Mouse (Mus musculus) heart, embryonic 14.5 days (tissue): ENCODE data around the gene Brsk1. TPM values are rescaled to one million over a fixed set of nuclear protein-coding genes. Genes with fewer than 3 reads are reported as not detected.

Experiments used
- ATAC-seq: fragments of 200-750 bp; cut with Nextera tagmentation; 2 replicates; pipeline ENCODE4 v1.8.0; 2017; ENCODE audit warnings: low read depth, moderate TSS enrichment; ENCODE audit not compliant: insufficient number of reproducible peaks, insufficient read depth, low FRiP score
- H3K27ac ChIP-seq, 2 experiments: fragments of 200-500 bp in 1 of 2; fragments of 300-500 bp in 1 of 2; sonication (generic) in 1 of 2; replicated peaks in 1 of 2; 2 replicates each; pipeline ENCODE4 v1.5.1; 2012 to 2014; ENCODE audit warnings: low read depth in 2 of 2, low read length in 2 of 2, control low read depth in 1 of 2, mild to moderate bottlenecking in 1 of 2, mixed read lengths in 1 of 2; ENCODE audit not compliant: control insufficient read depth in 1 of 2, insufficient read depth in 1 of 2
- H3K27me3 ChIP-seq: fragments of 300-500 bp; sonication (generic); 2 replicates; pipeline ENCODE4 v1.6.1; 2014; ENCODE audit warnings: mild to moderate bottlenecking, low read length, control low read depth; ENCODE audit not compliant: control insufficient read depth, insufficient read depth
- H3K36me3 ChIP-seq: fragments of 300-500 bp; sonication (generic); 2 replicates; pipeline ENCODE4 v1.6.1; 2014; ENCODE audit warnings: mild to moderate bottlenecking, control low read depth, low read length, mixed read lengths; ENCODE audit not compliant: control insufficient read depth, insufficient read depth
- H3K4me1 ChIP-seq, 2 experiments: fragments of 200-500 bp in 1 of 2; fragments of 300-500 bp in 1 of 2; sonication (generic) in 1 of 2; 2 replicates each; pipeline ENCODE4 v1.6.1; 2012 to 2014; ENCODE audit warnings: low read length in 2 of 2, control low read depth in 1 of 2, mixed read lengths in 1 of 2; ENCODE audit not compliant: control insufficient read depth in 2 of 2, insufficient read depth in 2 of 2
- H3K4me2 ChIP-seq: fragments of 300-500 bp; sonication (generic); 2 replicates; pipeline ENCODE4 v1.6.1; 2014; ENCODE audit warnings: mild to moderate bottlenecking, low read length
- H3K4me3 ChIP-seq, 2 experiments: fragments of 200-500 bp in 1 of 2; fragments of 300-500 bp in 1 of 2; sonication (generic) in 1 of 2; 2 replicates each; pipeline ENCODE4 v1.5.1; 2012 to 2014; ENCODE audit warnings: low read length in 2 of 2, mild to moderate bottlenecking in 2 of 2, control low read depth in 1 of 2, low read depth in 1 of 2, moderate library complexity in 1 of 2; ENCODE audit not compliant: control insufficient read depth in 1 of 2, insufficient read depth in 1 of 2
- H3K9ac ChIP-seq: fragments of 300-500 bp; sonication (generic); 2 replicates; pipeline ENCODE4 v1.6.1; 2014; ENCODE audit warnings: mild to moderate bottlenecking, low read length
- H3K9me3 ChIP-seq: fragments of 300-500 bp; sonication (generic); 2 replicates; pipeline ENCODE4 v1.6.1; 2016; ENCODE audit warnings: low read length, control low read depth; ENCODE audit not compliant: control insufficient read depth
- WGBS: fragments of 180-500 bp; shearing (Covaris S2); extraction: QIAGEN DNeasy Blood & Tissue Kit; methylation state at CpG from one replicate; pipeline ENCODE4 v1.1.7; 2014; 5-methylcytosine and 5-hydroxymethylcytosine counted together
- polyA plus RNA-seq: library from polyadenylated mRNA; unstranded; fragments of >200 nt; fragmentation: Nextera tagmentation; extraction: Ambion mirVana; gene quantifications from 2 replicates; pipeline ENCODE4 v1.2.1, GENCODE M21; 2014

Gene Brsk1
- polyA plus RNA-seq, 1 experiment from 2014 or later, result 1.3 TPM

DNA sequence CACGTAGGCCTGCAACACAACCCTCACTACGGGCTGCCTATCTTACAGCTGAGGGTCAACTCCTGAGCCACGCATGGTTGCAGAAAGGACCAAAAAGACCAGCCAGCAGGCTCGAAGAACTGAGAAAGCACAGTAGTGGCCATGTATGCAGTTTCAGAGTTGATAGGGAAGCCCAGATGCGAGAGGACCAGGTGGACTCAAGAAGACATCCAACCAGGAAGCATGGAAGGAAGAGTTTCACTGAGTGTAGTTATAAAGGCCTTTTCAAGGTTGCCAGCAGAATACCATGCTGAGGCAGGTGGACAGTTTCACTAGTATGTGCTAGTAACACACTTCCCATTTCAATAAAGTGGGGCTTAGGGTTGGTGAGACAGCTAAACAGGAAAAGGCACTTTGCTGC is 37.7 kb upstream of the Brsk1 start:
- Histone ChIP-seq H3K27me3 (no peaks in the 10 kb centered on the region), H3K27ac (no peak overlapping the region), H3K4me3 (no peak overlapping the region), H3K9me3 (no peaks in the 10 kb centered on the region), H3K36me3 (peaks cover 13% of the 10 kb centered on the region), H3K4me2 (no peak overlapping the region), H3K4me1 (peaks cover 10 to 48% of the 10 kb centered on the region in 2 experiments), H3K9ac (no peak overlapping the region)
- no peak for ATAC-seq
- 52% methylated on average over 5 of the region's 5 CpGs for WGBS

GRCm38 (mm10) chr7:4653351-4653750 is 37.1 kb upstream of the Brsk1 start:
- no peaks in the 10 kb centered on the region for H3K27me3 ChIP-seq
- H3K4me3 ChIP-seq, result no peak overlapping the region
- ATAC-seq, result no peak
- 81% methylated on average over 5 of the region's 5 CpGs for WGBS
- H3K4me1 ChIP-seq, result peaks cover 11 to 51% of the 10 kb centered on the region in 2 experiments
- no peak overlapping the region for H3K9ac ChIP-seq
- H3K9me3 ChIP-seq, result no peaks in the 10 kb centered on the region
- no peak overlapping the region for H3K27ac ChIP-seq
- no peak overlapping the region for H3K4me2 ChIP-seq
- peaks cover 13% of the 10 kb centered on the region for H3K36me3 ChIP-seq

DNA sequence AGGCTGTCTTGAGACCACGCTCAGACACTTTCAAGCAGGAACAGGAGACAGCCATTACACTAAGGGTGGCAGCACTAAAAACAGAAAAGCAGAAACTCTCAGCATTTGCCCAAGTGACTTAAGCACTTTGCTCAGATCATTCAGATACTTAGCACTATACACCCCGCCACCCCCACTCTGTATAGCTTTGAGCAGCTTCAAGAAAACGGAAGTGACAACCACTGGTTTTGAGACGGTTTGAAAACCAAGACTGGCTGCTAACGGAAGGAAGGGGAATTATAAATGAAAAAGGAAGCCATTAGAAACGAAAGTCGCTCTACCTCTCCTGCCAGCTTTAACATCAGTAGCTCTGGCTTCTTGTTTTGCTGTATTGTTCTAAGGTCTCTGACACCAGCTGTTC is 36.6 kb upstream of the Brsk1 start:
- H3K9me3 ChIP-seq, result no peaks in the 10 kb centered on the region
- no peak for ATAC-seq
- no peak overlapping the region for H3K4me3 ChIP-seq
- H3K4me2 ChIP-seq, result no peak overlapping the region
- 82% methylated on average over 7 of the region's 7 CpGs for WGBS
- H3K27me3 ChIP-seq, result no peaks in the 10 kb centered on the region
- H3K4me1 ChIP-seq, result peaks cover 11 to 51% of the 10 kb centered on the region in 2 experiments
- no peak overlapping the region for H3K9ac ChIP-seq
- peaks cover 13% of the 10 kb centered on the region for H3K36me3 ChIP-seq
- H3K27ac ChIP-seq, result no peak overlapping the region

- H3K4me2 ChIP-seq, result no peak overlapping the region; the same call in 1 of the 2 replicates
- H3K27me3 ChIP-seq, result no peaks in the 10 kb centered on the region
- H3K9ac ChIP-seq, result no peak overlapping the region
- 78% methylated on average over 2 of the region's 2 CpGs for WGBS
- H3K4me3 ChIP-seq, result no peak overlapping the region
- peaks cover 11 to 51% of the 10 kb centered on the region in 2 experiments for H3K4me1 ChIP-seq
- peaks cover 13% of the 10 kb centered on the region for H3K36me3 ChIP-seq
- H3K9me3 ChIP-seq, result no peaks in the 10 kb centered on the region
- no peak for ATAC-seq
- 0 out of 4 replicates have a peak overlapping the region, but pooled peaks of 1 of the 2 experiments have one; percentile 7 for H3K27ac ChIP-seq
These were observed 36.2 kb upstream of the Brsk1 start for GRCm38 (mm10) chr7:4654221-4654620.

- Histone ChIP-seq H3K4me1 (peaks cover 11 to 59% of the 10 kb centered on the region in 2 experiments), H3K4me3 (no peak overlapping the region), H3K9me3 (no peaks in the 10 kb centered on the region), H3K27ac (no peak overlapping the region), H3K36me3 (peaks cover 13% of the 10 kb centered on the region), H3K27me3 (no peaks in the 10 kb centered on the region), H3K9ac (no peak overlapping the region), H3K4me2 (0 out of 2 replicates have a peak overlapping the region, but pooled peaks have one; percentile 12)
- WGBS, result 82% methylated on average over 4 of the region's 4 CpGs
- ATAC-seq, result no peak
These were observed 35.0 kb upstream of the Brsk1 start for GRCm38 (mm10) chr7:4655393-4655792.

DNA sequence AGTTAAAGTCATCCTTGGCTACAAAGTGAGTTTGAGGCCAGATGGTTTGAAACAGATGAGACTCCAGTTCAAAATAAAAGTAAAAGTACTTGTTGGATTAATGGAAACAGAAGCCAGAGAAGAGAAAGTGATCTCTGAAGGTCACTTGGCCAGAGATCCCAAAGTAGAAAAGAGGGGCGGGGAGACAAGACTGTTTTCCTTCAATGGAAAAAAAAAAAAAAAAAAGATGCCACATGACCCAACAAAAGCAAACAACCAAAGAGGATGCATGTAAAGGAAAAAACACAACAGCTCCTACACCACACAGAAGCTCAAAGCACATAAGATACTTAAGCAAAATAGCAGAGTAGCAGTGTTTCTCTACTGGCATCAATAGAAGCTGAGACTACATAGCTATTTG is 34.5 kb upstream of the Brsk1 start:
- H3K36me3 ChIP-seq, result peaks cover 13% of the 10 kb centered on the region
- WGBS, result 72% methylated on average over 1 of the region's 1 CpGs
- H3K4me3 ChIP-seq, result no peak overlapping the region
- peaks cover 11 to 59% of the 10 kb centered on the region in 2 experiments for H3K4me1 ChIP-seq
- no peak overlapping the region for H3K27ac ChIP-seq
- peak overlapping the region; percentile 12; the same call in 1 of the 2 replicates for H3K4me2 ChIP-seq
- ATAC-seq, result no peak
- H3K27me3 ChIP-seq, result no peaks in the 10 kb centered on the region
- H3K9me3 ChIP-seq, result no peaks in the 10 kb centered on the region
- H3K9ac ChIP-seq, result no peak overlapping the region; the same call in 1 of the 2 replicates

GRCm38 (mm10) chr7:4656818-4657217 is 33.6 kb upstream of the Brsk1 start:
- Histone ChIP-seq H3K27ac (no peak overlapping the region), H3K4me1 (peaks cover 11 to 58% of the 10 kb centered on the region in 2 experiments), H3K4me2 (peak overlapping the region; percentile 97), H3K9ac (peak overlapping the region; percentile 94; the same call in 1 of the 2 replicates), H3K9me3 (no peaks in the 10 kb centered on the region), H3K27me3 (no peaks in the 10 kb centered on the region), H3K4me3 (peak overlapping the region in 1 of 2 experiments; percentile 77; a peak in 1 of 4 replicates), H3K36me3 (peaks cover 15% of the 10 kb centered on the region)
- ATAC-seq, result no peak
- 34% methylated on average over 1 of the region's 1 CpGs for WGBS
